Mouse (Mus musculus): ENCODE measurements around the gene Slc27a2.

GRCm38 (mm10) chr2:126619249-126619704, 67.1 kb downstream of the Slc27a2 start, which contains the start of gene Hdc:
- TF ChIP-seq CTCF (conservative IDR thresholded peaks at IDR 0.05; ENCODE audit: low read length) (no peak), NANOG (IDR thresholded peaks at IDR 0.05; ENCODE audit: borderline replicate concordance, low read length) (no peak)
